Mouse (Mus musculus): Measurements from ENCODE around the gene Cd44. TPM values are rescaled to one million over a fixed set of nuclear protein-coding genes. Genes with fewer than 3 reads are reported as not detected.

Gene Cd44
- polyA plus RNA-seq (2015; fragmentation: Nextera tagmentation; extraction: Ambion mirVana), result 7.0 and 7.3 TPM in 2 replicates

- Histone ChIP-seq H3K36me3 (no peaks in the 10 kb centered on the region), H3K9ac (peak within 1 kb of the TSS; percentile 54), H3K4me3 (peak within 1 kb of the TSS; percentile 34), H3K4me1 (replicated peaks) (peaks cover 11% of the 10 kb centered on the region), H3K9me3 (no peaks in the 10 kb centered on the region), H3K4me2 (peak within 1 kb of the TSS; percentile 63), H3K27me3 (peaks cover 30% of the 10 kb centered on the region), H3K27ac (replicated peaks) (no peak within 1 kb of the TSS)
- ATAC-seq (ENCODE audit: low read depth), result peak; percentile 59; the same call in 1 of the 2 replicates
- WGBS, result 1% methylated on average over 28 of the region's 29 CpGs
Measured at GRCm38 (mm10) chr2:102900875-102901827, at the start of gene Cd44. Cd44 (minus strand) TSS chr2:102901665.

- Histone ChIP-seq H3K4me1 (replicated peaks) (peaks cover 12% of the 10 kb centered on the region), H3K27ac (replicated peaks) (no peak overlapping the region), H3K9me3 (no peaks in the 10 kb centered on the region), H3K4me3 (no peak overlapping the region), H3K4me2 (no peak overlapping the region), H3K36me3 (no peaks in the 10 kb centered on the region), H3K9ac (no peak overlapping the region), H3K27me3 (no peaks in the 10 kb centered on the region)
- 80% methylated on average over 4 of the region's 4 CpGs for WGBS
- ATAC-seq (ENCODE audit: low read depth), result no peak
Measured at GRCm38 (mm10) chr2:102948481-102948857, 47.0 kb upstream of the Cd44 start.

- no peaks in the 10 kb centered on the region for H3K9me3 ChIP-seq
- H3K27me3 ChIP-seq, result no peaks in the 10 kb centered on the region
- H3K36me3 ChIP-seq, result no peaks in the 10 kb centered on the region
- no peak overlapping the region for H3K4me2 ChIP-seq
- no peak overlapping the region for H3K27ac ChIP-seq (replicated peaks)
- no peak for ATAC-seq (ENCODE audit: low read depth)
- 91% methylated on average over 5 of the region's 5 CpGs for WGBS
- H3K4me1 ChIP-seq (replicated peaks), result peaks cover 12% of the 10 kb centered on the region
- H3K4me3 ChIP-seq, result no peak overlapping the region
- H3K9ac ChIP-seq, result no peak overlapping the region
Measured at GRCm38 (mm10) chr2:102947846-102948480, 46.5 kb upstream of the Cd44 start.

- Histone ChIP-seq H3K9ac (no peak overlapping the region), H3K4me2 (no peak overlapping the region), H3K27me3 (no peaks in the 10 kb centered on the region; the same call in 1 of the 2 replicates), H3K9me3 (no peaks in the 10 kb centered on the region), H3K27ac (replicated peaks) (no peak overlapping the region), H3K4me3 (no peak overlapping the region), H3K4me1 (replicated peaks) (peaks cover 18% of the 10 kb centered on the region), H3K36me3 (no peaks in the 10 kb centered on the region)
- 55% methylated on average over 1 of the region's 1 CpGs for WGBS
- no peak for ATAC-seq (ENCODE audit: low read depth)
Measured at GRCm38 (mm10) chr2:102945111-102945510, 43.6 kb upstream of the Cd44 start.

GRCm38 (mm10) chr2:102944415-102945012, 43.0 kb upstream of the Cd44 start:
- Histone ChIP-seq H3K27me3 (no peaks in the 10 kb centered on the region; the same call in 1 of the 2 replicates), H3K4me3 (no peak overlapping the region), H3K9me3 (no peaks in the 10 kb centered on the region), H3K27ac (replicated peaks) (no peak overlapping the region), H3K4me1 (replicated peaks) (peaks cover 18% of the 10 kb centered on the region), H3K4me2 (no peak overlapping the region), H3K9ac (no peak overlapping the region), H3K36me3 (no peaks in the 10 kb centered on the region)
- no peak for ATAC-seq (ENCODE audit: low read depth)
- WGBS, result 81% methylated on average over 7 of the region's 7 CpGs

GRCm38 (mm10) chr2:102943983-102944382, 42.5 kb upstream of the Cd44 start:
- ATAC-seq (ENCODE audit: low read depth), result peak; percentile 67
- H3K4me1 ChIP-seq (replicated peaks), result peaks cover 18% of the 10 kb centered on the region
- no peak overlapping the region for H3K27ac ChIP-seq (replicated peaks)
- no peaks in the 10 kb centered on the region for H3K36me3 ChIP-seq
- H3K27me3 ChIP-seq, result no peaks in the 10 kb centered on the region; the same call in 1 of the 2 replicates
- H3K9ac ChIP-seq, result no peak overlapping the region
- 44% methylated on average over 6 of the region's 6 CpGs for WGBS
- no peaks in the 10 kb centered on the region for H3K9me3 ChIP-seq
- H3K4me3 ChIP-seq, result no peak overlapping the region
- no peak overlapping the region for H3K4me2 ChIP-seq

DNA sequence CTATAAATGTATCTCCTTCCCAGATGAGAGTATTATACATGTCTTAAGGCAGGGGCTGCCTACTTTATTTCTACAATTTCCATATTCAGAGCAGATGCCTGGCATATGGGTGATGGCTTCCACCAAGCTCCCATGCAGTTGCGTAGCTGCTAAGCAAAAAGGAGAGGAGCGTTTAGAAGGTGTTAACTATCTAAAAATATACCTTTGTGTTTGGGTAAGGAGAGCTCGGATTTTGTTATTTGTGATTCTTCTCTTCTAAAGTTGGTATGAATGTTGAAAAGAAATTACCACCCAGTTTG, 41.3 kb upstream of the Cd44 start:
- H3K27me3 ChIP-seq, result no peaks in the 10 kb centered on the region; the same call in 1 of the 2 replicates

GRCm38 (mm10) chr2:102941937-102942781, 40.7 kb upstream of the Cd44 start:
- ATAC-seq (ENCODE audit: low read depth), result no peak

More for the DNA sequence above, 41.3 kb upstream of the Cd44 start:
- 90% methylated on average over 3 of the region's 3 CpGs for WGBS
- Histone ChIP-seq H3K9me3 (no peaks in the 10 kb centered on the region), H3K4me2 (no peak overlapping the region), H3K4me1 (replicated peaks) (peaks cover 18% of the 10 kb centered on the region), H3K27ac (replicated peaks) (no peak overlapping the region), H3K4me3 (no peak overlapping the region), H3K36me3 (no peaks in the 10 kb centered on the region), H3K9ac (no peak overlapping the region)
- no peak for ATAC-seq (ENCODE audit: low read depth)

DNA sequence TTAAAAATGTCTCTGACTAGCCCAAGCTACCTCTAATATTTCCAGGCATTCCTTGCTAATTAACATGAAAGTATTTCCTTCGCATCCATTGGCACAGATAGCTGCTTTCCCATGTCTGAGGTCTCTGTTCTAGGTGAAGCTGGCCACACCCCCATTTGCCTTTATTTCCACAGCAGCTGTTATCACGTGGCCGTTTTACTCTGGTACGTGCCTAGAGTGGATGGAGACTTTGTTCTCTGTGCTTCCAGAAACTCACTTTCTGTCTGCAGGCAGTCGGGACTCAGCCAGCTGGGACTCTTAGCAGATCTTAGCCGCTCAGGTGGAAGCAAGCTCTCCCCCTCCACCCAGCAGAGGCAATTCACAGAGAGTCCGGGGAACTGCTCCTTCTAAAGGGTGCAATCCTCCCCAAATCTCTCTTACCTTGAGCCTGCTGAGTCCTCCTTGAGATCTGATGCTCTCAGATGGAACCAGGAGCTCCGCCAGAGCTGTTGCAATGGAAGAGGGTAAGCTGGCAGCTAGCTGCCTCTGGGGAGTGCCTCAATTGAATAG, 39.4 kb upstream of the Cd44 start:
- no peak for ATAC-seq (ENCODE audit: low read depth)
- no peak overlapping the region for H3K4me3 ChIP-seq
- 30% methylated on average over 8 of the region's 8 CpGs for WGBS
- no peak overlapping the region for H3K27ac ChIP-seq (replicated peaks)
- no peak overlapping the region for H3K9ac ChIP-seq
- H3K36me3 ChIP-seq, result no peaks in the 10 kb centered on the region
- no peak overlapping the region; the same call in 1 of the 2 replicates for H3K4me2 ChIP-seq
- H3K27me3 ChIP-seq, result no peaks in the 10 kb centered on the region; the same call in 1 of the 2 replicates
- H3K9me3 ChIP-seq, result no peaks in the 10 kb centered on the region
- H3K4me1 ChIP-seq (replicated peaks), result peaks cover 18% of the 10 kb centered on the region

More at GRCm38 (mm10) chr2:102941937-102942781, 40.7 kb upstream of the Cd44 start:
- H3K36me3 ChIP-seq, result no peaks in the 10 kb centered on the region
- H3K4me3 ChIP-seq, result no peak overlapping the region
- H3K27me3 ChIP-seq, result no peaks in the 10 kb centered on the region; the same call in 1 of the 2 replicates
- WGBS, result 74% methylated on average over 10 of the region's 10 CpGs
- H3K9ac ChIP-seq, result no peak overlapping the region
- peaks cover 18% of the 10 kb centered on the region for H3K4me1 ChIP-seq (replicated peaks)
- no peaks in the 10 kb centered on the region for H3K9me3 ChIP-seq
- no peak overlapping the region for H3K4me2 ChIP-seq
- no peak overlapping the region for H3K27ac ChIP-seq (replicated peaks)

DNA sequence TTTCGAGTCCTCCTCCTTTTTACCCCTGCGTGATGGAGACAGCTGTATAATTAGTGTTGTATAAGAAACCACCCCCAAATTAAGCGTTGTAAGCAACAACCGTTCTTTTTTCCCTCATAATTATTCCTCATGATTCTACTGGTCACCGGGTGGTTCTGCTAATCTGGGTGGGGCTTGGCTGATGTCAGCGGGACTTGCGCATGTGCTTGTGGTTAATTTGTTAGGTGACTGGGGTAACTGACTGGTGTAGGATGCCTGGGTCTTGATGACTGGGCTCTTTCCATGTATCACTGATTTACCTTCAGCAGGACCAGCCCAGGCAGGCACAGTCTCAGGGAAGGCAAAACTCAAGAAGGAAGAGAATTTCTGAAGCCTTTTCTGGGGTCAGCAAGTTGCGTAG, 38.7 kb upstream of the Cd44 start:
- H3K4me2 ChIP-seq, result no peak overlapping the region
- no peaks in the 10 kb centered on the region for H3K36me3 ChIP-seq
- no peak overlapping the region for H3K4me3 ChIP-seq
- ATAC-seq (ENCODE audit: low read depth), result no peak
- no peak overlapping the region for H3K9ac ChIP-seq
- peaks cover 18% of the 10 kb centered on the region for H3K4me1 ChIP-seq (replicated peaks)
- no peak overlapping the region for H3K27ac ChIP-seq (replicated peaks)
- no peaks in the 10 kb centered on the region; the same call in 1 of the 2 replicates for H3K27me3 ChIP-seq
- WGBS, result 87% methylated on average over 8 of the region's 8 CpGs
- H3K9me3 ChIP-seq, result no peaks in the 10 kb centered on the region

DNA sequence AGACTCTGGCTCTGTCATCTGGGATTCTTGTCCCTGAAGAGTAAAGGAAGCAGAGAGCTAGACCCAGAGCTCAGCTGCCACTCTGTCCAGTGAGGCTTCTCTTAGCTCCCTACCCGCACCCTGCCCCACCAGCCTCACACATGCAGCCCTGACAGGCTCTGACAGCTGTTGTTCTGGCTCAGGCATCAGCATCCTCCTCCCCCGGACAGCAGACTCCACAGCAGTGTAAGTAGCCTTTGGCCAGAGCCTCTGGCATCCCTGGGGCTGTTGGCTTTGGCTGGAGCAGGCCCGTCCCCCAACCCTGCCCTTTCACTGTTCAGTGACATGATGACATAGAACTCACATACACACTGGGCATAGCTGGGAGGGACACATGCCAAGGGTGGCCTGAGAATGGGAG, 35.4 kb upstream of the Cd44 start:
- Histone ChIP-seq H3K9me3 (no peaks in the 10 kb centered on the region), H3K27ac (replicated peaks) (no peak overlapping the region), H3K4me3 (no peak overlapping the region), H3K4me1 (replicated peaks) (0 out of 2 replicates have a peak, but pooled peaks cover 13% of the 10 kb centered on the region), H3K9ac (no peak overlapping the region), H3K36me3 (no peaks in the 10 kb centered on the region), H3K27me3 (no peaks in the 10 kb centered on the region; the same call in 1 of the 2 replicates), H3K4me2 (no peak overlapping the region)
- no peak for ATAC-seq (ENCODE audit: low read depth)
- WGBS, result 64% methylated on average over 3 of the region's 3 CpGs

Measured in neural tube, embryonic 13.5 days (tissue).